Mouse (Mus musculus) left cerebral cortex, adult 2 months (tissue): ENCODE results near the gene Map3k12. TPM values are rescaled to one million over a fixed set of nuclear protein-coding genes. Genes with fewer than 3 reads are reported as not detected.

Experiments used
- DNase-seq, 2 experiments: peaks; one replicate each; pipeline ENCODE4 v3.0.0; 2021 to 2022; ENCODE audit warnings: low spot score in 2 of 2, mixed read lengths in 1 of 2; ENCODE audit errors: extremely low spot score in 1 of 2
- H3K27ac ChIP-seq: fragments of 200-600 bp; 2 replicates; pipeline ENCODE4 v1.8.1; 2022
- H3K4me3 ChIP-seq: fragments of 200-600 bp; 2 replicates; pipeline ENCODE4 v1.8.1; 2022
- CTCF ChIP-seq: fragments of 200-600 bp; IDR thresholded peaks from 2 replicates; pipeline ENCODE4 v1.8.1; 2022; ENCODE audit warnings: antibody characterized with exemption, mild to moderate bottlenecking, moderate library complexity
- intact Hi-C: fragments of 180-260 bp; cut with DNase I; formaldehyde crosslinking; loops from one replicate; pipeline ENCODE4 v1.15.1; 2025
- long read RNA-seq, 2 experiments: library from polyadenylated mRNA; stranded (forward); transcript quantifications; one replicate each; pipeline ENCODE4 v2.0.0; 2021; ENCODE audit warnings: borderline mapping rate in 2 of 2
- total RNA-seq, 2 experiments: library from RNA; stranded (reverse); gene quantifications; 2 replicates each; pipeline ENCODE4 v1.2.3; 2021

The Map3k12 gene
- 10 to 100 TPM; 96.5 to 96.8 TPM for total RNA-seq
- long read RNA-seq, experiment 1, full-length matches to known transcripts: 63 of 141 reads
- long read RNA-seq, experiment 1, partial matches to known transcripts: 30 of 141 reads
- long read RNA-seq, experiment 1, other reads (novel, unspliced or antisense): 48 of 141 reads
- long read RNA-seq, experiment 2, full-length matches to known transcripts: 36 of 115 reads
- long read RNA-seq, experiment 2, partial matches to known transcripts: 16 of 115 reads
- long read RNA-seq, experiment 2, other reads (novel, unspliced or antisense): 63 of 115 reads

- no peak for TF ChIP-seq CTCF
- peak; percentile 80 to 82 for DNase-seq
- intact Hi-C loops: loop anchor here (1.0 to 5.0 kb wide), 2 partner anchors 47 to 110 kb away; partner anchors contain the start of genes Pcbp2 and Sp1
- H3K4me3 ChIP-seq: peak within 1 kb of the TSS; percentile 59
- peak within 1 kb of the TSS; percentile 91 for H3K27ac ChIP-seq
These were observed at the start of gene Map3k12 for GRCm38 (mm10) chr15:102516728-102517404. Map3k12 (minus strand) TSS chr15:102517064.

GRCm38 (mm10) chr15:102563681-102564080 lies 46.8 kb upstream of the Map3k12 start:
- no peak for DNase-seq
- no peak overlapping the region for H3K4me3 ChIP-seq
- intact Hi-C loops: no loop called here
- no peak for TF ChIP-seq CTCF
- H3K27ac ChIP-seq: no peak overlapping the region

- no peak overlapping the region for H3K27ac ChIP-seq
- no peak for TF ChIP-seq CTCF
- H3K4me3 ChIP-seq: no peak overlapping the region
- no peak for DNase-seq
- intact Hi-C loops: no loop called here
These were observed 46.2 kb upstream of the Map3k12 start for GRCm38 (mm10) chr15:102563061-102563460.

GRCm38 (mm10) chr15:102562491-102562890 lies 45.6 kb upstream of the Map3k12 start:
- intact Hi-C loops: no loop called here

GRCm38 (mm10) chr15:102557580-102557979 lies 40.7 kb upstream of the Map3k12 start:
- Histone ChIP-seq H3K4me3 (no peak overlapping the region), H3K27ac (no peak overlapping the region)
- intact Hi-C loops: no loop called here
- no peak for DNase-seq
- TF ChIP-seq CTCF: peak; percentile 51

More at GRCm38 (mm10) chr15:102562491-102562890, 45.6 kb upstream of the Map3k12 start:
- TF ChIP-seq CTCF: no peak
- H3K27ac ChIP-seq: no peak overlapping the region
- no peak overlapping the region for H3K4me3 ChIP-seq
- DNase-seq: no peak

GRCm38 (mm10) chr15:102555581-102555980 lies 38.7 kb upstream of the Map3k12 start:
- H3K27ac ChIP-seq: no peak overlapping the region
- H3K4me3 ChIP-seq: no peak overlapping the region
- DNase-seq: no peak
- TF ChIP-seq CTCF: no peak
- intact Hi-C loops: no loop called here

- no peak; the same call in 1 of the 2 replicates for TF ChIP-seq CTCF
- intact Hi-C loops: no loop called here
- Histone ChIP-seq H3K27ac (no peak overlapping the region), H3K4me3 (no peak overlapping the region)
- DNase-seq: no peak
These were observed 35.7 kb upstream of the Map3k12 start for GRCm38 (mm10) chr15:102552599-102552998.

GRCm38 (mm10) chr15:102547478-102547877 lies 30.6 kb upstream of the Map3k12 start:
- Histone ChIP-seq H3K27ac (peak overlapping the region; percentile 88), H3K4me3 (no peak overlapping the region)
- no peak for TF ChIP-seq CTCF
- DNase-seq: no peak
- intact Hi-C loops: loop anchor here (2.0 kb wide), 1 partner anchor 123 kb away; no protein-coding TSS in a partner anchor

GRCm38 (mm10) chr15:102546677-102547427 lies 30.0 kb upstream of the Map3k12 start:
- peak; percentile 73 to 83 for DNase-seq
- intact Hi-C loops: loop anchor here (1.0 to 2.0 kb wide), 2 partner anchors 29 to 124 kb away; partner anchors contain the start of gene Tarbp2
- H3K4me3 ChIP-seq: no peak overlapping the region
- H3K27ac ChIP-seq: peak overlapping the region; percentile 88
- no peak for TF ChIP-seq CTCF

GRCm38 (mm10) chr15:102546246-102546645 lies 29.4 kb upstream of the Map3k12 start:
- Histone ChIP-seq H3K4me3 (no peak overlapping the region), H3K27ac (peak overlapping the region; percentile 88; the same call in 1 of the 2 replicates)
- no peak for DNase-seq
- intact Hi-C loops: loop anchor here (1.0 to 2.0 kb wide), 2 partner anchors 28 to 125 kb away; partner anchors contain the start of gene Tarbp2
- no peak for TF ChIP-seq CTCF

GRCm38 (mm10) chr15:102544801-102545200 lies 27.9 kb upstream of the Map3k12 start:
- intact Hi-C loops: no loop called here
- DNase-seq: no peak
- no peak for TF ChIP-seq CTCF
- no peak overlapping the region for H3K4me3 ChIP-seq
- H3K27ac ChIP-seq: no peak overlapping the region

GRCm38 (mm10) chr15:102533926-102534325 lies 17.1 kb upstream of the Map3k12 start:
- Histone ChIP-seq H3K4me3 (no peak overlapping the region), H3K27ac (no peak overlapping the region)
- DNase-seq: no peak
- TF ChIP-seq CTCF: no peak
- intact Hi-C loops: no loop called here
